Mouse (Mus musculus) right cerebral cortex, adult 18-20 months (tissue): ENCODE measurements around the gene Sh3bgrl2.
A peak's percentile ranks its signal among the peaks of the same experiment; 100 is the strongest.
"Not testable (repeated sequence)": the region's sequence is repeated elsewhere in the genome, so short reads cannot be mapped to it uniquely, and the experiment has no call there.

Experiments used
- DNase-seq: peaks from one replicate; pipeline ENCODE4 v3.0.0; 2022; ENCODE audit warnings: mixed read lengths

The Sh3bgrl2 gene

GRCm38 (mm10) chr9:83547830-83548689 lies at the start of gene Sh3bgrl2:
Gene Sh3bgrl2, plus strand, starts transcription at chr9:83548327.
- peak; percentile 90 for DNase-seq

DNA sequence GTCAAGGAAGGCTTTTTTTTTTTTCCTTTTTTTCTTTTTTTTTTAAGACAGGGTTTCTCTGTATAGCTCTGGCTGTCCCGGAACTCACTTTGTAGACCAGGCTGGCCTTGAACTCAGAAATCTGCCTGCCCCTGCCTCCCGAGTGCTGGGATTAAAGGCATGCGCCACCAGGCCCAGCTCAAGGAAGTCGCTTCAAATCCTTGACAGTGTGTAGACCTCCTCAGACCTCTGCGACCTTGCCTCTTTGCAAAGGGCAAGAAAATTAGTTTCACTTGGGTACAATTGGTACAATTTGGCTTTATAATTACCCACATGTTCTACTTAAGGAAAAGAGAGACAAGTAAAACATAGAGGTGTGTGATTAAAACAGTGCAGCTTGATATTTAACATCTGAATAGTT lies 29.0 kb upstream of the Sh3bgrl2 start:
- DNase-seq: not testable (repeated sequence)

DNA sequence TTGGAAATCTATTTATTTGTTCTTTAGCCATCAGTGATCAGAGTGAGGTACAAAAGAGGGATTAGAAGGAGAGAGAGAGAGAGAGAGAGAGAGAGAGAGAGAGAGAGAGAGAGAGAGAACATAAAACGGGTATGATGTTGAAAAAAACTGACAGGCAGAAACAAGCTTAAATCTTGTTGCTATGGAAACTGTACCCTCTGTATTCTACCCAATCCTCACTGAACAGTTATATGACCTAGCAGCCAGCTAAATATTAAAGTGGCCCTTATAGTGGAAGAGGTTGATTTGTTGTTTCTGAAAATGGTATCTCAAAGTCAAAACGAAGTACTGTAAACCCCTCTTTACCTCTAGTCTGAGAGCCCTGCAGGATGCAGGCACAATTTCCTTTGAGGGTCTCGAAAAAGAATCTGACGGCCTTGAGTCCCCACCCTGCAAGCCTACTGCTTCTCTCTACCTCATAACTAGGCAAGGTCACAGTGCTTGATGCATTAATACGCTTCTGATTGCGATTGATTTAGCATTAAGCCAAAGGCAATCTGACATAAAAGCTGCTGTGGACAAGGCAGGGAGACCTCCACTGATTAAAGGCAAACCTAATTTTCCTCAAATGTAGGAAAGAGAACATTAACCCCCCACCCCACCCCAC lies 28.5 kb upstream of the Sh3bgrl2 start:
- no peak for DNase-seq

GRCm38 (mm10) chr9:83527341-83528060 lies 20.6 kb upstream of the Sh3bgrl2 start:
- no peak for DNase-seq

DNA sequence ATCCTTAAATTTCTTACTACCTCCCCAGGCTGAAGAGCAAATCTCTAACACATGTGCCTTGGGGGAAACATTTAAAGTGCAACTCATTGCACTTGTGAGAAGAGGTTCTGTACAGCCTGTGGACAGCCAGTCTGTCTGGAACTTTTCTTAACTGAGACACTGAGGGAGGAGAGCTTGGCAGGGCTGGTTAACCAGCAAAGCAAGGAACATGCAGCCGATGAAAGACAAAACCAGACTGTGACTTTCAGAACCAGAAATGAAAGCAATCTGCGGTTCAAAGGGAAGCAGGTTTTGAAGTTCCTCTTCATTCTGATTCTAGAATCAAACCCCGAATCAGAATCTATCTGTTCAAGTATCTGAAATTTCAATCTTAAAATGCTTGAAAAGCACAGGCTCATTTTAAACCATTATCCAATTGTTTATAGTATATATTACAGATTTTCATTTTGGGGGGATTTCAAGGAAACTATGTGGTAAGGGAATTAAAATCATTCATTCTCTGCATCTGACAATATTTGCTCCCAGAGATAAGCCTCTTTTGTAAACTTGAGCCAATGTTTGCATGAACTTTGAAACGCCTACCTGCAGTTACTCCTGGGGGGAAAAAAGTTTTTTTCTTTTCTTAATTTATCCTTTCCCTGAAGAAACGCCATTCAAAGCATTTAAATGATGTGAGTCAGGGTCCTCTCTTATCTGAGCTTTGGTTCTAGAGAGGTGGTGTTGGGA lies 14.9 kb upstream of the Sh3bgrl2 start:
- DNase-seq: no peak

DNA sequence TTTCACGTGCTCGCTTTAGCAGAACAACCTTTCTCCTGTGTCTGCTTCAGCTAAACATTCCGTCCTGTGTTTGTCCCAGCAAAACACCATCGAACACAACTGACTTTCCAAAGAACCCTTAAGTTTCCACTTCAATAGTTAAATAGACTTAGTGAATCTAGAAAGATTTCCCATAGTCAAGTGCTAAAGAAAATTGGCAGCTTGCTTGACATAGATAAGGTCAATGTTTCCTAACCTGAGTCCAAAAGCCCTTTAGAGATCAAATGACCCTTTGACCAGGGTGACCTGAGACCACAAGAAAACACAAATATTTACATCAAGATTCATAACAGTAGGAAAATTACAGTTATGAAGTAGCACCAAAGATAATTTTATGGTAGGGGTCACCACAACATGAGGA lies 11.2 kb upstream of the Sh3bgrl2 start:
- DNase-seq: no peak

GRCm38 (mm10) chr9:83537510-83537909 lies 10.6 kb upstream of the Sh3bgrl2 start:
- DNase-seq: no peak

DNA sequence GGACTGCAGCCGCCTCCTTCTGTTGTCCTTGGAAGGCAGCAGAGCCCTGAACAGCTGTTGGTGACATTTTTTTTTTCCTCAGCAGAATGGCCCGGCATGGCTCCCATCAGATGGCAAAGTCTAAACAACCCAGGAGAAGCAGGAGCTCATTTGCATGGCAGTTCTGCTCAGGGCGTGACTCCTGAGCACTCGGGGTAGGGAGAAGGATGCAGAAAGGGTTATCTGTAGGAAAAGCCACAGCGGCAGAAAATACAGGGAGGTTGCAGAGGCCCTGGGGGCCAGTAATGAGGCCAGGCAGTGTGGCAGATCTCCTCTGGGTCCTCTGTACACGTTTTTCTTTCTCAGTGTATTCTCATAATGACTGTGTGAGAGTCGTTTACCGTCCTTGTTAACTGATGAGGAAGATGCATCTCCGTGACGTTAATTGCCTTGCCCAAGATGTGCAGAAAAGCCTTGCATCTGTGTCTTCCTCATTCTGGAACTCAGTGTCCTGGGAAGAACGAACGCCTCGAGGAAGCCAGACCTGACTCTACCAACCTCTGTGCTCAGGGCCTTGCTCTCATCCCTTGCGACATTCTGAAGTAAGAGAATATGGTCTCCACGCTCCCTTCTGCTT lies 10.1 kb upstream of the Sh3bgrl2 start:
- DNase-seq: no peak

DNA sequence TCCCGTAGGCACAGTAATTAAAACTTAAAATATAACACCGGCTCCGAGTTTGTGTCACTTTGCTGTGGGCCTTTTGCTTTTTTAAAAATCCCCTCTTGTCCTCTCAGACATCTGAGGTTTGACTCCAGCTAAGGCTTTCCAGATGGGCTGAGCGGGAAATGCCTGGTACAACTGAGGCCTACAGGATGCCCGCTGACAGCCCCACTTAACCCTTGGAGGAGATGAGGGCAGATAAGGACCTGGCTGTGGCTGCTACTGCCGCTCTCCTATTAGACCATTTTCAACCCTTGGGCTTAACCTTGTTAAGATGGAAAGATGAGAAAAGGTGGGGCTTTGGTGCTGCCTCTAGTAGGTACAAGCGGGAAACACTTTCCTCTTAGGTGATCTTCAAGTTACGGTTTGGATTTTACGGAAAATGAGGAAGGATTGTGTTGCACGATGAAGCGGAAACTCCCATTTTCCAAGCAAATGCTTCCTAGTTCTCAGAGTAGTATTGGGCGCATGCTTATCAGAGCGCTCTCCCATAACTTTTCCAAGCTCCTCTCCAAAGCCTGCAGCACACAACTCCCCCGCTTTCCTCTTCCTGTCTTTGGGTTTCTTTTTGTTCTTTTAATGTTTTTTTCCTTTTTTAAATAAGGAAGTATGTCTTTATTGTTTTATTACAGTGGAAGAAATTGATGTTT lies 8.2 kb upstream of the Sh3bgrl2 start:
- no peak for DNase-seq

- DNase-seq: no peak
Observed at GRCm38 (mm10) chr9:83540492-83540857, 7.7 kb upstream of the Sh3bgrl2 start.

- DNase-seq: no peak
Observed at GRCm38 (mm10) chr9:83540975-83541374, 7.2 kb upstream of the Sh3bgrl2 start.

DNA sequence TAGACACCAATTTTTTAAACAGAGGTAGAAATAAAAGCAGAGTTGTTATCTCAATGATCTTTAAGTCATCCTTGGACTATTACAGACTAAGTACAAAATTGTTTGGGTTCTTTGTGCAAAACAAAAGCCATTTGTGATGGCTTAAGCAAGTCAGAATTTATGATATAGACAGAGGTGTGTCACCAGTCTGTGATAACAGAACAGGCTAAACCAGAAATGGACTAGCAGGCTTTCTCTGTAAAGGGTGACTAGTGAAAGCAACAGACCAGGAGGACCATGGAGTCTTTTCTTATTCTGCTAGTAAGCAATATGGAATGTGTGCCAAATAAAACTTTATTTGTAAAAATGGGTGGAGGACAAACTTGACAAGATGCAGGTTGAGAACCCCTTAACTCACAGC lies 2.9 kb upstream of the Sh3bgrl2 start:
- no peak for DNase-seq

- DNase-seq: no peak
Observed at GRCm38 (mm10) chr9:83546316-83546715, 1.8 kb upstream of the Sh3bgrl2 start.

DNA sequence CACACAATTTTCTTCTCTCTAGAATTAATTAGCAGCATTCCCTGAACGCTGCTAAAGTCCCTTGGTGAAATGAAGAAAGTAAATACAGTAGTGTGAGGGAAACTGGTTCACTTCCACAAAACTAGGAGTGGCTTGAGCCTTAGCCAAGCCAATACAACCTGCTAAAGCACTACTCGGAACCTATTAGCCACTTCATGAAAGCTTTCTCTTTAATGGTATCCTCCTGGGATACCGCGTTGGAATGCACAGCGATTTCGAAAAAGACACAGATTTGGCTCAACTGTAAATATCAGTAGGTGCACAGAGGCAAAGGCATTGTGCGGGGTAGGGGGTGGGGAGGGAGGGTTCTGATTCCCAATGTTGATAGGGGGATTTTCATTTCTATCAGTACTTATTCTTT lies 898 bp upstream of the Sh3bgrl2 start:
- DNase-seq: no peak

DNA sequence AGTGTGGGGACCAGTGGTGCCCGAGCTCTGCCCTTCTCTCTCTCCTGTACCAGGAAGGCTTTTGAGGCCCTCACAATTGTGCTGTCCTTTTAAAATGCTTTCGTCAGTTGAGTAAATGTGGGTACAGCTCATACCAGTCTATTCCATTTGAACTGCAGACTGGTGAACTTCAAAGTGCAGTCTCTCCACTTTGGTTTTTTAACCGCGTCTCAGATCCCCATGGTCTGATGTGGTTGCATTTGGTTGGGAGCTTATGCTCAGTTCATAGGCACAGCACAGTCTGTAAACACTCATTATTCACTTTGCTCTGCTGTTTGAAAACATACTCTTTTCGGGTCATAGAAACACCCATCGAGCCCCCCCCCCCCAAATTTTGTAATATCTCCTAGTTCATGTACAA lies 1.7 kb downstream of the Sh3bgrl2 start:
- DNase-seq: no peak

GRCm38 (mm10) chr9:83551116-83551515 lies 3.0 kb downstream of the Sh3bgrl2 start:
- DNase-seq: peak; percentile 21

- DNase-seq: no peak
Observed at GRCm38 (mm10) chr9:83551632-83552031, 3.5 kb downstream of the Sh3bgrl2 start.

GRCm38 (mm10) chr9:83555580-83555979 lies 7.5 kb downstream of the Sh3bgrl2 start:
- no peak for DNase-seq

DNA sequence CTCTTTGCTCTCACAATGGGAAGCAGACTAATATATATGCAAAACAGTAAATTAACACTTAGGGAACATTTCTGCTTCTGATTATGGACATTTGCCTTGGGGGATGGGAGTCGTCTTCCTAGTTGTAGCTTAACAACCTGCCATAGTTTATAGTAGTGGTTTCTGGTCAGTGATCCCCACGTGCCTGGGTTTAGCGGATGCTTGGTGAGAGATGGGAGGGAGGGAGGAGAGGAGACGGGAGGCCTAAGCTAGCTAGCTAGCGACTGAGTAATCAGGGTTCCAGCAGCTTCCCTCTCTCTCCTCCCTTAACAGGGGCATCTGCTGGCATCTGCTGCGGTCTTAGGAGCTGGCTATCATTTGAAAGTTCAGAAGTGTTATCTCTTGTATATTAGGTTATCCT lies 8.1 kb downstream of the Sh3bgrl2 start:
- DNase-seq: no peak

DNA sequence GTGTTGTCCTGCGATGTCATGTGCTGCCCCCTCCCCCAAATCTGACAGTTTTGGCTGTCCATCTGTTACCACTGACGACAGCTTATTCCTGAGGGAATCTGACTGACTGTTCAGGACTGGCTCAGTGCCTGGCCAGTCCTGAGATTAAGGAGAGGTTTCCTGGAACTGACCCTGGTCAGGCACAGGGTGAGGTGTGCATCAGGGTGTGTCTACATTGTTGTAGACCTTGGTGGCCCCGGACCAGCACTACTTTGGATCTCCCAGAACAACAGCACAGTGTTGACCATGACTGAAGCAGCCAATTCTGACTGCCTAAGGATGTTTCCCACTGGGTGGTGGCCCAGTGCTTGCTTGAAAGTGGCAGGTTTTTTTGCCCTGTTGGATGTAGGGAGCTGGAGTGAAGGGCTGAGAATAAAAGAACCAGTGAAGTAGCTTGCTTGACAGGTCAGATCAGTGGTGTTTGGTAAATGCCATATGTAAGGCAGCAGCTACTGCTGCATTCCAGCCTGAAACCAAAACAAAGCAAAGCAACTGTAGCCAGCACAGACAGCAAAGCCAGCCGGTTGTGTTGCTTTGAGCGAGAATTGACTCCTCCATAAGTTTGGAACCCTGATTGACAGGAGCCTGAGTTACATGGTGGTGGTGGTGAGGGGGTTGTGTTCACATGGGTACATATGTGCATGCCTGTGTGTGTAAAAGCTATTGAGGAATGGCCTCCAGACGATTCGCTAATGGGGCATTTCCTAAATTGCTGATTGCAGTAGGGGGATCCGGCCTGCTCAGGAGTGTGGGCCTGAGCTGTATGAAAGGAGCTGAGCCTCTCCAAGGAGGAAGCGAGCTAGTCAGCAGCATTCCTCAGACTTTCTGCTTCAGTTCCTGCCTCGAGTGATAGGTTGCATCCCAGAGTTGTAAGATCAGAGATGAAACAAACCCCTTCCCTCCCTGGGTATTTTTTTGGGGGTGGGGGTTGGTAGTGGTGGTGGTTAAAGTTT lies 8.9 kb downstream of the Sh3bgrl2 start:
- no peak for DNase-seq

GRCm38 (mm10) chr9:83560670-83561069 lies 12.5 kb downstream of the Sh3bgrl2 start:
- no peak for DNase-seq
